Mouse (Mus musculus) retina, postnatal 7 days (tissue): ENCODE results near the gene Klra10.
"Not testable (repeated sequence)": the region's sequence is repeated elsewhere in the genome, so short reads cannot be mapped to it uniquely, and the experiment has no call there.

Source experiments
- DNase-seq: peaks from one replicate; pipeline ENCODE4 v3.0.0-alpha.2; 2012; ENCODE audit warnings: low read depth, low spot score

The Klra10 gene

DNA sequence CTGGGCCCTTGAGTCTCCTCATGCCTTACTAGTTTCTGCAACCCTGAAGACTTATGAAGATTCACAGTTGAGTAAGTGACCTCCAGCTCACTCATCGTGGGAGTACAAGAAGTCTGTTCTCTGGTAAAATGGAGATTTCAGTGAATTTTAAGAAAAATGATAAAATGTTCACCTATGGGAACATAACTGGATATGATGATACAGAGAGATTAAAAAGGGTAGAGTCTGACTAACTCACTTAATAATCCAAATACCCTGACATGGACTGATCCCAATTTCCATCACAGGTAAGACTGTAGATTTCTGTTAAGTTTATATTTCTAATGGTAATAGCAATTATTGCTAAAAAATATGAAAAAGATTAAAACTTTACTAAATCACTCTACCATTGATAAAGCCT, at the start of gene Klra10:
Gene Klra10, minus strand, starts transcription at position 101 of the 400 bp plus-strand sequence.
- not testable (repeated sequence) for DNase-seq

DNA sequence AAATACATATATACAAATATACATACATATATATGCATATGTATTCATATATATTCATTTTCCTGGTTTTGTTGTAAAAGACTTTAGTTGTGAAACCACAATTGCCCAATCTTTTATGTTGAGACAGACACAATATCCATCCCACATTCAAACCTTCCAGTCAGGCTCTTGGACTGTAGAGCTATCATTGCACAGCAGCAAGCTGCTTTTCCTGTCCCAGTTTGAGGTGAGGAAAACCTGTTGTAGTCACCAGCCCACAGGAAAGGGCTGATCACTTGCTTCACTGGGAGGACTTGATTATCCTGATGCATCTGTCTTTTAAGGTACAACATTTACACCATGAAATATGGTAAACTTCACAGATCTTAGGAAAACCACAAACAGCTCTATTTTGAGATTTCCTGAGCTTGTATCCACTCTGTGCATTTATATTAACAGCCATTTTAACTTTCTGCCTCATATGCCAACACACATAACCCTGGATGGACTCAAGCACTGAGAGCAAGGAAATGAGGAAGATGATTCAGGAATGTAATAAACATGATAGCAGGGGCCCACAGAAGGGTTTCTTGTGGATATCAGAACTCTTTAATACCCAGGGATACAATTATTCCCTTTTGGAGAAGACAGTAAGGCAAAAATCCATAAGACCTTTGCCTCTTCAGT, 6.4 kb upstream of the Klra10 start:
- no peak for DNase-seq

DNA sequence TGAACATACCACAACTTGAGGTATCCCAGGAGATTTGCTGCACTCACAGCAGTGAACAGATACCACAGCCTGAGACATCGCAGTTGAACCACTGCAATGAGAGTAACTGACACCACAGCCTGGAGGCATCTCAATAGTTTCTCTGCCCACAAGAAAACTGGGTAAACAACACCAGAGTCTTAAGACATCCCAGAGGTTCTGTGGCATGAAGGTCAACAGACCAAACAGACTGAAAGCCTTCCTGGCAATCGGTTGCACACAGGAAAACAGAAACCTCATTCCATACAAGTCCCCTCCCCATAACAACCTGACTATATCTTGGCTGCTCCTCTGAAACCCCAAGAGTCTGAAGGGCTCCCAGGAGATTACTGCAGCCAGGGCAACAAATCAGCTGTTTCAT, 26.4 kb downstream of the Klra10 start:
- DNase-seq = no peak

DNA sequence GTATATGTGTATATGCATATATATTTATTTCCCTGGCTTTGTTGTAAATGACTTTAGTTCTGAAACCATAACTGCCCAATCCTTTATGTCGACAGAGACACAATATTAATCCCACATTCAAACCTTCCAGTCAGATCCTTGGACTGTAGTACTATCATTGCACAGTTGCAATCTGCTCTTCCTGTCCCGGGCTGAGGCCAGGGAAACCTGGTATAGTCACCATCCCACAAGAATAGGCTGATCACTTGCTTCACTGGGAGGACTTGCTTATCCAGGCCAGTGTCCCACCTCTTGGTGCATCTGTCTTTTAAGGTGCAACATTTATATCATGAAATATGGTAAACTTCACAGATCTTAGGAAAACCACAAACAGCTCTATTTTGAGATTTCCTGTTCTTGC, 44.2 kb downstream of the Klra10 start:
- DNase-seq = no peak

DNA sequence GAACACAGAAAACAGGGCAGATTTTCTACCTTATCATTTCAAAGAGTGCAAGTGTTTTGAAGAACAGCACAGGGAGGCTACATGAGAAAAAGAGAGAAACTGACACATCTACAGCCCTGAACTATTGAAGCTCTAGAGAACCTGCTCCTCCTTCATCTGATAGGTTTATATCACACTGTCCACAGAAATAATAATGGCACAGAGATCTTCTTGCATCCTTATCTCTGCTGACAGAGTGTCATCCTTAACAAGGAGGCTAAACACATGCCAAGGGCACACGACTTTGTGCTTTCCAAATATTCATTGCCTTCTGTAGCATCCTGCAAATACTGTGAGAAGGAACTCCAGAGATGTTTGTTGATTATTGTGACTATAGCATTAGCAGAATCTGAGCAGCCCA, 45.1 kb downstream of the Klra10 start:
- no peak for DNase-seq

DNA sequence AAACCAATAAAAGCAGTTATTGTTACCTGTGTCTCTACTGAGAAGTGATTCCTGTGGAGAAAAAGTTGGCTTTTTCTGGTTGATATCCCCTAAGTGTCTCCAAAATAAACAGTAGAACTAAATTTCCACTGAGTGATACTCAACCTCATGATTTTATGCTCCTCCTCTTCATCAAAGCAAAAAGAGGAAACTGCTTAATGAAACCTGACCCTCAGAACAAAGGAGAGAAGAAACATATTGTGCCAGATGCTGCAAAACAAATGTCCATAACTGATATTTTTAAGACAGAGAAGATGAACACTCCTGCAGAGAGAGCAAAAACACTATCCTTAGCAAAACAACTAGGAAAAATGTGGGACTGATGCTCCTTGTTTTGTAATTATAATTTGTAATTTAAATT, 48.5 kb downstream of the Klra10 start, which contains the start of gene Klra7:
Gene Klra7, minus strand, starts transcription at position 101 of the 400 bp plus-strand sequence.
- DNase-seq = no peak
